Mouse (Mus musculus): Measurements from ENCODE around the gene 4930412O13Rik.

The 4930412O13Rik gene

DNA sequence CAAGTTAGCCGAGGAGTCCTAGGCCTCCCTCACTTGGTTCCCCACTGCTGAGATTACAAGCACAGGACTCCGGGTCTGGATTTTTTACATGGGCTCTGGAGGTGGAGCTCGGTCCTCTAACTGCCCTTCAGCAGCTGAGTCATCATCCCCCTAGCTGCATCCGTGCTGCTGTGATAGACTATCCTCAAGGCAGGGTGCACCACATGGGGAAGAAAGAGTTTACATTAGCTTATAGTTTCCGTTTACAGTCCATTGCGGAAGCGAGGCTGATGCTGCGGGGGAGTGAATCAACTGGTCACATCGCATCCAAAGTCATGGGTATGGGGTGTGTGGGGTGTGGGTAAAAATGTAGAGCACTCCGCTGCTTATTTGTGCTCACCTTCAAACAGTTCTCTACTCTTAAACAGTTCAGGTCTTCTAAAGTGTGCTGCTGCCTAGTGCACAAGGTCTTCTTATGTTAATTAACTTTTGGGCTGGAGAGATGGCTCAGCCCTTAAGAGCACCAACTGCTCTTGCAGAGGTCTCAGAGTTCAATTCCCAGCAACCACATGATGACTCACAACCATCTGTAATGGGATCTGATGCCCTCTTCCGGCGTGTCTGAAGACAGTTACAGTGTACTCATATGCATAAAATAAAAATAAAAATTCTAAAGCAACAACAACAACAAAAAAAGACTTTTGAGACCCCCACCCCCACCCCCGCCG, 23.0 kb downstream of the 4930412O13Rik start:
- no peak for DNase-seq (ENCODE audit: low spot score)

DNA sequence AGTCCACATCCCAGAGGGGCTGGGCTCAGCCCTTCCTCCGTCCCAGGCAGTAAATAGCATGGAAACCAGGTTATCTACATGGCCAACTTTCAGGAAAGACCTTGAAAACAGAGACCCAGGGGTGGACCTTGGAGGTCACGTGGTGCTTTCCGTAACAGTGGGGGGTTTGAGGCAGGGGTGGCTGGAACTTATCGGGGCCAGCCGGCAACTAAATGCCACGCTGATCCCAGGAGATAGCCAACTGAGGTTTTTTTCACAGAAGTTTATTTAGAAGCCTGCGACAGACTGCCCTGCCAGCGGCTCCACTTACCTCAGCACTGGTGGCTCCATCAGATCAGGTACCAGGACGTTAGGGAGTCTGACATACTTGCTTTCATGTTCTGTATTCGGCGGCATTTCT, 24.9 kb downstream of the 4930412O13Rik start:
- no peak for DNase-seq (ENCODE audit: low spot score)

DNA sequence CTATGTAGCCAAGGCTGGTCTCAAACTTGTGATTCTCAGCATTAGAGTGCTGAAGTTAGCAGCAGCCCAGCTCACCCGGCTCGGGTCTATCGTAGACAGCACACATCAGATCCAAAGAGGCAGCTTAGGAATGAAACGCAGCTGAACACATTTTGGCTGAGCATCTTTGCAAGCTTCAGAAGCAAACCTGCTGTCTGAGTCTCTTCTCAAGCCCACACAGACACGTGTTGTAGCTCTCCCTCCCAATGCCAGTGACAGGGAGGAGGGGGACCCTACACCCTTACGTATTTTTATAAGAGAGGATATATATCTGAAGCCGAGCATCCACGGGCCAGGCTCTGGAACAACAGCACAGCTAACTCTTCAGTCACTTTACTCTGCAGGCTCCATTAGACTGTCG, 36.5 kb downstream of the 4930412O13Rik start:
- no peak for DNase-seq (ENCODE audit: low spot score)

DNA sequence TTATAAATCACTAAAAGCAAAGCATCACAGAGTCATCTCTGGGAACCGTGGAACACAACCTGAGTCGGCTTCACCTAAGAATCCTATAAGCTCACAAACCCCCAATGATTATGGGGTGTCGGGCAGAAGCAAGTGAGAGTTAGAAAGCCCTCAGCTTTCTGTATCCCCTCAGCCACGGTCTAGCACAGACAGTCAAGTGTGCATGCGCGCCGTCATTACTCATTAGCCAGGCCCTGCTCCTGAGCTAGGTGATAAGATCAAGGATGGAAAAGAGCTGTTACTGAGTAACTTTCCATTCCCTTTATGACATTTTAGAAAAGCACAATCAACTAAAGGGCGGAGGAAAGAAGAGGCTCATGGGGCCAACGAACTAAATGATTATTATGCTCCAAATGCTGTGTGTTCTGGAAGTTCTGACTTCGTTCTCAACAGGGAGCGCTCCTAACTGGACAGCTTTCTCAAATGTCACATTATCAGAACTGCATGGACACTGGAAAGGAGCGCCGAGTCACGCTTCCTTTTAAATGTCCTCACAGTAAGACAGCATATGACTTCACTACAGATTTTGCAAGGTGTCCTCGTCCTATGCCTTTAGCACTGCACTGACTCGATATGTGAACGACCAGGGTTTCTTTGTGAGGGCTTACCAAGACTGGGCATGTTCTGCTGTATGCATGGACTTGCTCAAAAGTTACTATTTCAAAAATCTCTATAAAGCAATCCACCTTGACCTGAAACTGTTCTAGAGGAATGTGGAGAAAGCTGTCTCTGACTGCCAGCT, 37.8 kb downstream of the 4930412O13Rik start:
- no peak for DNase-seq (ENCODE audit: low spot score)

DNA sequence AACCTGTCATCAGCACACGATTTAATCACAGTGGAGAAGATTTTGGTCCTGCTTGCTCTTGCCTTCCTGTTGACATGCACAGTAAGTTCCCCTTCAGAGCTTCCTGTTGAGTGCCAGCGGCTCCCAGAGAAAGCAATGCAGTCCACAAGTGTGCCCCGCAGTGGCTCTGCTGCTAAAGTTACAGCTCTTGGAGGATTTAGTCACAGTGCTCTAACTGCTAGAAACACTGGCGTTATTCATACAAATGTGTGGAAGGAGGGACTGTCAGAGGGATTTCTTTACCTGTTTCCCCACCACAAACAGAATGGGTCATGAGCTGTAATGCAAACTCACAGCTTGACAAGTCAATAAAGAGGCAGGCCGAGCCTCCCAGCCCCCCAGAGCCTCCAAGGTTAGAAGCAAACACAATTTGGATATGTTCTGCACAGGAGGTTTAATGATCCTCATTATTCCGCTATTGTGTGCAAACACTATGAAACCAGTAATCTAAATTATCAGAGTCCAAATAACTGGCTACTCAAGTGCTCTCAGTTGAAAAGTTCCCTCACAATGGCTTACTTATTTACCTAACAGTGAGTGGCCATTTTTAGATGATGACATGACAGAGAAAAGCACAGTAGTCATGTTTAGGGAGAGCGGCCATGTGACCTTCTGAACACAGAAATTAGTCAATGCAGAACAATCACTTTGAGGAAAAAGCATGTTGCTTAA, 45.3 kb downstream of the 4930412O13Rik start:
- no peak for DNase-seq (ENCODE audit: low spot score)

DNA sequence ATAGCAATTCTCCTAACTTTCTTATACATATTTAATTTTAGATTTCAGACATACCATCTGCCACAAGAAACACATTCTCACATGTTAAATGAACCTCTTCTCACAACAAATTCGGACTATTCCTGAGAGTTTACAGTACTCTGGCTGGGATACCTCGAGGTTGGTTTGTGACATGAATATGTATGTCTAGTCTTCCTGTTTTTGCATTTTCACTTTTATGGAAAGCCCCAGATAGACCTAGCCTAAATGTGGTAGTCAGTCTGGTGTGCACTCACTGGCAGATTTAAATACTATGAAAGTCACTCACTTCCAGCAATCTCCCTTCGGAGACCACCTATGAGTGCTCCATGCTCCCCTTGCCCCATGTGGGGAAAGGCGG, 45.8 kb downstream of the 4930412O13Rik start:
- DNase-seq (ENCODE audit: low spot score), result no peak

All from urinary bladder, postnatal 25 days (tissue).